Mouse (Mus musculus) hematopoietic multipotent progenitor cell, adult 10-12 weeks (in vitro differentiated cells): ENCODE measurements around the gene Aars. TPM values are rescaled to one million over a fixed set of nuclear protein-coding genes. Genes with fewer than 3 reads are reported as not detected.

ENCODE experiments used
- polyA plus RNA-seq: library from polyadenylated mRNA; stranded (reverse); fragments of >175 nt; gene quantifications from 2 replicates; pipeline ENCODE4 v1.2.3, GENCODE M21; 2012; ENCODE audit warnings: low replicate concordance

Aars gene
- 7.3 and 11.7 TPM in 2 replicates for polyA plus RNA-seq

GRCm38 (mm10) chr8:111032916-111033315 lies at the start of gene Aars:
TSS of gene Aars (plus strand) at chr8:111033144.

DNA sequence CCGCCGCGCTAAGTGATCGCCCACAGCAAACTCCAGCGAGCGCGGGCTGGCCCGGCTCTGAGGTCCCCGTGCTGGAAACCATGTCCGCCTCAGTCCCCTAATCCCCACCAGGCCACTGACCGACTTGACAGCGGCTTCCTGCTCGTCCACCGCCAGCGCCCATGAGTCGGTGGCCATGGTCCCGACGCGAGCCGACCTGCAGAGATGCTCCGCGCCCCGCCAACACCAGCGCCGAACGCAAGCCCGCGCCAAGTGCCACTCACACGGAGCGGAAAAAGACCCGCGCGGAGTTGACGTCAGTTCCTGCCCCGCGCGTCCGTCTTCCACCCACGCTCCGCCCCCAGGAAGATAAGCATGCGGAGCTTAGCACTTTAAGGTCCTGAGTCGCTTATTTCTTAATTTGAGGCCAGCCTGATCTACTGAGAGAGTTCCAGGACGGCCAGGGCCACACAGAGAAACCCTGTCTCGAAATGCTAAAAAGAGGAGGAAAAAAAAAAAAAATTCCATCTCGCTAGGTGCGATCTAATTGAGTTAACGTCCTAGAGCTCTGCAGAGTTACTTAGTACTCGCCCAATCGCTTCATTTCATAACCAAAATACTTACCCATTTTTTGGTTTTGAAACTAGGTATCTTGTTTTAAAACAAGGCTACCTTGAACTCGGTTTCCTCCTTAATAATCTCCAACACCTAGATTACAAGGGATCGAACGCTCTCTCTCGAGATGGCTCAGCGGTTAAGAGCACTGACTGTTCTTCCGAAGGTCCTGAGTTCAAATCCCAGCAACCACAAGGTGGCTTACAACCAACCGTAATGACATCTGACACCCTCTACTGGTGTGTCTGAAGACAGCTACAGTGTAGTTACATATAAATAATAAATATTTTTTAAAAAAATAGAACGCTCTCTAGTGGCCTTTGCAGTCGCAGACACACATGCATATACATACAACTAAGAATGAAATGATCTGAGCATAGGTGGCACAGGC lies 35.1 kb upstream of the Aars start, which contains the start of gene Ddx19a:
TSS of gene Ddx19a (minus strand) at position 254 of the 985 bp plus-strand sequence.

GRCm38 (mm10) chr8:111031572-111031971 lies 1.4 kb upstream of the Aars start, which contains the start of gene Ddx19b:
TSS of gene Ddx19b (minus strand) at chr8:111031751.

DNA sequence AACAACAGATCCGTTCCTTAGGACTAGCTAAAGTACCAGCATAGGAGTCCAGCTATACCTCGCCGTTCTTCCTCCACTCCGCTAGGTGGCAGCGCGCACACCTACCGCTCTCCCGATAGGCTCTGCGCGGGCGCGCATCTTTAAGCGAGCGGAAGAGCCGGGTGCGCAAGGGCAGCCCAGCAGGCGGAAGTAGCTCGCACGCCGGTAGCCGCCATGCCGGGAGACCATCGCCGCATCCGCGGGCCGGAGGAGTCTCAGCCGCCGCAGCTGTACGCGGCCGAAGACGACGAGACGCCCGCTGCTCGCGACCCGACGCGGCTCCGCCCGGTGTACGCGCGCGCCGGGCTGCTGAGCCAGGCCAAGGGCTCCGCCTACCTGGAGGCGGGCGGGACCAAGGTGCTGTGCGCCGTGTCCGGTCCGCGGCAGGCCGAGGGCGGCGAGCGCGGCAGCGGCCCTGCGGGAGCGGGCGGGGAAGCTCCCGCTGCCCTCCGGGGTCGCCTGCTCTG lies 23.3 kb downstream of the Aars start, which contains the start of gene Exosc6:
TSS of gene Exosc6 (plus strand) at position 182 of the 506 bp plus-strand sequence.

GRCm38 (mm10) chr8:111092326-111092725 lies 59.4 kb downstream of the Aars start, which contains the start of gene Clec18a:
TSS of gene Clec18a (minus strand) at chr8:111092426.

GRCm38 (mm10) chr8:111093865-111094718 lies 61.1 kb downstream of the Aars start, which contains the start of gene Pdpr:
TSS of gene Pdpr (plus strand) at chr8:111094630.

Other genes with a start within 250 kb of the Aars start
- 0.78 and 0.98 TPM in 2 replicates for gene Il34, start 227.2 kb upstream of the Aars start, polyA plus RNA-seq
- gene Cog4, start 186.5 kb upstream of the Aars start, polyA plus RNA-seq = 13.2 and 17.4 TPM in 2 replicates
- 5.9 and 9.9 TPM in 2 replicates for gene Sf3b3, start 186.4 kb upstream of the Aars start, polyA plus RNA-seq
- gene Fuk, start 130.7 kb upstream of the Aars start, polyA plus RNA-seq = 9.1 and 14.1 TPM in 2 replicates
- 30.8 and 31.2 TPM in 2 replicates for gene St3gal2, start 113.2 kb upstream of the Aars start, polyA plus RNA-seq
- gene Ddx19a, start 35.3 kb upstream of the Aars start, polyA plus RNA-seq = 13.8 and 28.3 TPM in 2 replicates
- 2.0 and 5.8 TPM in 2 replicates for gene Ddx19b, start 1.4 kb upstream of the Aars start, polyA plus RNA-seq
- gene Exosc6, start 23.2 kb downstream of the Aars start, polyA plus RNA-seq = 35.9 and 80.7 TPM in 2 replicates
- gene Clec18a, start 59.3 kb downstream of the Aars start, polyA plus RNA-seq = not detected in 2 replicates
- 11.7 and 17.7 TPM in 2 replicates for gene Pdpr, start 61.5 kb downstream of the Aars start, polyA plus RNA-seq
- gene Glg1, start 226.1 kb downstream of the Aars start, polyA plus RNA-seq = 24.7 and 41.7 TPM in 2 replicates